Mouse (Mus musculus): ENCODE results near the gene Rabggta. TPM values are rescaled to one million over a fixed set of nuclear protein-coding genes. Genes with fewer than 3 reads are reported as not detected.

Rabggta gene
- total RNA-seq, 1 experiment: 34.0 TPM

- Histone ChIP-seq H3K4me1 (ENCODE audit: control insufficient read depth in 2 of 2, insufficient read depth in 2 of 2, low read length in 2 of 2, poor library complexity in 1 of 2) (peaks cover 2 to 3% of the 10 kb centered on the region in 2 experiments; a peak in 2 of 4 replicates), H3K9me3 (ENCODE audit: control insufficient read depth, insufficient read depth, low read depth, low read length) (no peaks in the 10 kb centered on the region), H3K36me3 (ENCODE audit: control insufficient read depth, insufficient read depth, low read length, poor library complexity, severe bottlenecking) (peaks cover 6% of the 10 kb centered on the region), H3K4me3 (ENCODE audit: insufficient read depth in 1 of 2, low read depth in 1 of 2, low read length in 2 of 2, poor library complexity in 1 of 2, severe bottlenecking in 1 of 2) (peak within 1 kb of the TSS; percentile 95 to 100), H3K9ac (ENCODE audit: insufficient read depth, low read depth, low read length, poor library complexity, severe bottlenecking) (peak within 1 kb of the TSS; percentile 92), H3K27ac (ENCODE audit: insufficient read depth, low read depth, low read length, poor library complexity, severe bottlenecking) (no peak within 1 kb of the TSS)
- DNase-seq (ENCODE audit: low read depth, low spot score): peak; percentile 83
- in situ Hi-C loops (cut with MboI; ENCODE audit: low sequenced_read_pairs in 2 of 2, unreplicated experiment in 2 of 2): no loop called here
- peak; percentile 69; the same call in 1 of the 2 replicates for TF ChIP-seq HCFC1 (IDR thresholded peaks at IDR 0.05; ENCODE audit: borderline replicate concordance, insufficient read depth, low read length)
- no peak for TF ChIP-seq CHD2 (IDR thresholded peaks at IDR 0.05; ENCODE audit: low read depth, low read length)
Measured at GRCm38 (mm10) chr14:55745180-55745860, 23.3 kb upstream of the Rabggta start, which contains the start of the genes Dhrs1 and Nop9. Gene Dhrs1 (minus strand): TSS chr14:55745690. Gene Nop9 (plus strand): TSS chr14:55745693.

- H3K9me3 ChIP-seq (ENCODE audit: control insufficient read depth, insufficient read depth, low read depth, low read length): no peaks in the 10 kb centered on the region
- peak; percentile 75 for DNase-seq (ENCODE audit: low read depth, low spot score)
- H3K36me3 ChIP-seq (ENCODE audit: control insufficient read depth, insufficient read depth, low read length, poor library complexity, severe bottlenecking): peaks cover 2% of the 10 kb centered on the region; the same call in 1 of the 2 replicates
- peaks cover 2 to 3% of the 10 kb centered on the region in 2 experiments; a peak in 2 of 4 replicates for H3K4me1 ChIP-seq (ENCODE audit: control insufficient read depth in 2 of 2, insufficient read depth in 2 of 2, low read length in 2 of 2, poor library complexity in 1 of 2)
- in situ Hi-C loops (cut with MboI; ENCODE audit: low sequenced_read_pairs in 2 of 2, unreplicated experiment in 2 of 2): loop anchor here in 1 of 2 experiments (5.0 kb wide), 1 partner anchor 61 kb away; the partner anchor contains the start of gene Tinf2
- H3K9ac ChIP-seq (ENCODE audit: insufficient read depth, low read depth, low read length, poor library complexity, severe bottlenecking): no peak overlapping the region
- no peak overlapping the region for H3K4me3 ChIP-seq (ENCODE audit: insufficient read depth in 1 of 2, low read depth in 1 of 2, low read length in 2 of 2, poor library complexity in 1 of 2, severe bottlenecking in 1 of 2)
- TF ChIP-seq CHD2 (IDR thresholded peaks at IDR 0.05; ENCODE audit: low read depth, low read length): no peak
- TF ChIP-seq MAFK (IDR thresholded peaks at IDR 0.05; ENCODE audit: insufficient read depth, low read depth, low read length): no peak
- TF ChIP-seq HCFC1 (IDR thresholded peaks at IDR 0.05; ENCODE audit: borderline replicate concordance, insufficient read depth, low read length): peak; percentile 35; the same call in 1 of the 2 replicates
- TF ChIP-seq ZNF384 (IDR thresholded peaks at IDR 0.05; ENCODE audit: low read depth, low read length): 0 out of 2 replicates have a peak, but pooled peaks have one; percentile 6
- TF ChIP-seq ZC3H11A (IDR thresholded peaks at IDR 0.05; ENCODE audit: borderline replicate concordance, low read depth, low read length): peak; percentile 95
- H3K27ac ChIP-seq (ENCODE audit: insufficient read depth, low read depth, low read length, poor library complexity, severe bottlenecking): no peak overlapping the region
Measured at GRCm38 (mm10) chr14:55743711-55744110, 21.6 kb upstream of the Rabggta start.

- DNase-seq (ENCODE audit: low read depth, low spot score): no peak
- Histone ChIP-seq H3K27ac (ENCODE audit: insufficient read depth, low read depth, low read length, poor library complexity, severe bottlenecking) (no peak overlapping the region), H3K4me1 (ENCODE audit: control insufficient read depth in 2 of 2, insufficient read depth in 2 of 2, low read length in 2 of 2, poor library complexity in 1 of 2) (no peaks in the 10 kb centered on the region), H3K9me3 (ENCODE audit: control insufficient read depth, insufficient read depth, low read depth, low read length) (no peaks in the 10 kb centered on the region), H3K9ac (ENCODE audit: insufficient read depth, low read depth, low read length, poor library complexity, severe bottlenecking) (no peak overlapping the region), H3K36me3 (ENCODE audit: control insufficient read depth, insufficient read depth, low read length, poor library complexity, severe bottlenecking) (peaks cover 2% of the 10 kb centered on the region; the same call in 1 of the 2 replicates), H3K4me3 (ENCODE audit: insufficient read depth in 1 of 2, low read depth in 1 of 2, low read length in 2 of 2, poor library complexity in 1 of 2, severe bottlenecking in 1 of 2) (no peak overlapping the region)
- in situ Hi-C loops (cut with MboI; ENCODE audit: low sequenced_read_pairs in 2 of 2, unreplicated experiment in 2 of 2): no loop called here
- TF ChIP-seq ZNF384 (IDR thresholded peaks at IDR 0.05; ENCODE audit: low read depth, low read length): no peak
Measured at GRCm38 (mm10) chr14:55737086-55737687, 15.1 kb upstream of the Rabggta start.

DNA sequence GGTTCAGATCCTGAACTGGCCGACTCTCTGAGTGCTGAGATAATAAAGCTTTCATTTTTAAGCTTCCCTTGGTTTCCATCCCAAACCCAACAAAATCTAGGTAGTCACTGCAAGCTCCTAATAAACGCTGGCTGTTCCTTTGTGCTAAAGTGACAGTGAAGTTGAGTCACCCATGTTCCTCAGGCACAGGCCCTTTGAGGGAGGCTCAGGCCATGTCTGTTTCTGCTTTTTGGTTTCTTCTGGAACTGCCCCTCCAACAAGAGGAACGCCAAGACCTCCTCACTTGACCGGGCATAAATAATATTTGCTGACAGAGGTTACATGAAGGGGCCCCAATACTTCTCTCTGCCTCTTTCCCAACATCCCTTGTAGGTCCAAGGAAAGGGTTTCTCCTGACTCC is 13.7 kb upstream of the Rabggta start:
- H3K36me3 ChIP-seq (ENCODE audit: control insufficient read depth, insufficient read depth, low read length, poor library complexity, severe bottlenecking): peaks cover 2% of the 10 kb centered on the region; the same call in 1 of the 2 replicates
- H3K27ac ChIP-seq (ENCODE audit: insufficient read depth, low read depth, low read length, poor library complexity, severe bottlenecking): no peak overlapping the region
- no peak for DNase-seq (ENCODE audit: low read depth, low spot score)
- H3K4me1 ChIP-seq (ENCODE audit: control insufficient read depth in 2 of 2, insufficient read depth in 2 of 2, low read length in 2 of 2, poor library complexity in 1 of 2): no peaks in the 10 kb centered on the region
- no peak overlapping the region for H3K9ac ChIP-seq (ENCODE audit: insufficient read depth, low read depth, low read length, poor library complexity, severe bottlenecking)
- no peak overlapping the region for H3K4me3 ChIP-seq (ENCODE audit: insufficient read depth in 1 of 2, low read depth in 1 of 2, low read length in 2 of 2, poor library complexity in 1 of 2, severe bottlenecking in 1 of 2)
- no peak for TF ChIP-seq CHD2 (IDR thresholded peaks at IDR 0.05; ENCODE audit: low read depth, low read length)
- no peak for TF ChIP-seq ZNF384 (IDR thresholded peaks at IDR 0.05; ENCODE audit: low read depth, low read length)
- no peak for TF ChIP-seq MAFK (IDR thresholded peaks at IDR 0.05; ENCODE audit: insufficient read depth, low read depth, low read length)
- no peak for TF ChIP-seq ZC3H11A (IDR thresholded peaks at IDR 0.05; ENCODE audit: borderline replicate concordance, low read depth, low read length)
- TF ChIP-seq HCFC1 (IDR thresholded peaks at IDR 0.05; ENCODE audit: borderline replicate concordance, insufficient read depth, low read length): no peak
- in situ Hi-C loops (cut with MboI; ENCODE audit: low sequenced_read_pairs in 2 of 2, unreplicated experiment in 2 of 2): no loop called here
- H3K9me3 ChIP-seq (ENCODE audit: control insufficient read depth, insufficient read depth, low read depth, low read length): no peaks in the 10 kb centered on the region

Data from ES-E14 (cell line).